Mouse (Mus musculus) retina, postnatal 1 day (tissue): ENCODE data around the gene Pou3f3.

Experiments used
- DNase-seq: peaks from one replicate; pipeline ENCODE4 v3.0.0-alpha.2; 2012

Gene Pou3f3

DNA sequence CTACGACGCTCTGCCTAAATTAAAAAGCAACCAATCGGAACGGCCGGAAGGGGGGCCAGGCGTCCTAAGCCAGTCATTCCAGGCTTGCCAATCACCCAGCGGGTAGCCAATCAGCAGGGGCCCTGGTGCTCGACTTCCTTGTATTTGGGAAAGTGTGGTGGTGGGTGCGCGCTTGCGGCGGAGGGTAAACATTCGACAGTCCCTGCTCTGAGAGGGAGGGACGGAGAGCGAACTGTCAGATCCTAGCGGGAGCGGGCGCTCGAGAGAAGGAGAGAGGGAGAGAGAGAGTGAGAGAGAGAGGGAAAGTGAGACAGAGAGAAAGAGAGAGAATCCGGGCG is at the start of gene Pou3f3:
TSS of gene Pou3f3 (plus strand) at position 191 of the 338 bp plus-strand sequence.
- DNase-seq = peak; percentile 92

GRCm38 (mm10) chr1:42648366-42648935 is 47.1 kb upstream of the Pou3f3 start:
- no peak for DNase-seq

DNA sequence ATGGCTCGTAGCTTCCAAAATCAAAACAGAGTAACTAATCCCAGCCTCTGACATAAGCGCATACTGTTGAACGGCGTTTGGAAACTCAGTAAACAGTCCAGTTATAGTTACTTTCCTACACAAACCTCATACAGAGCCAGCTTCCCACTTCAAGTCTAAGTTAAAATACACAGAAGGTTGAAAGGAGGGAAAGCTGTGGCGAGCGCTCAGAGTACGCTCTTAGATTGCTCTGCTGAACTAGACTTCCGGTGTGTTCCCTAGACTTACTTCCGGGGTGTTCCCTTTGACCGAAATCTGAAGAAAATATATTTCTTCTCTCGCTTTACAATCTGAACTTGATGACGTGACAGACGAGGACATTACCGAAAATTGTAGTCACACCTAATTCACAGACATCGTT is 44.1 kb upstream of the Pou3f3 start:
- no peak for DNase-seq

DNA sequence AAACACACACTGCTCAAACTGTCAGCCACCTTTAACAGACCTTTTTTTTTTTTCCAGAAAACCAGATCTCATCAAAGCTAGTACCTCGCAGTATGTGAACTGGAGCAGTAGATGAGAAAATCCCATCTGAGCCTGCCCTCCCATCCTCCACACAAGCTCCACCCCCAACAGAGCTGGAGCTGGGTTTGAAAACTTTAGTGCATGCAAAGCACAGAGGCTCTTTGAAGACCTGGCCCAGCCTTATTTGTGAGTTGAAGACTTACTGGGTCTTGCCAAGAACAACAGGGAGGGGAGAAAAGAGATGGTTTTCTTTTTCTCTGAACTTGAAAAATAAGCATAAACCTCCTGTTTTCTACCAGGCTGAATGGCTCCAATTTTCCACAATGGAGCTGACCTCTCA is 28.0 kb upstream of the Pou3f3 start:
- DNase-seq = no peak

DNA sequence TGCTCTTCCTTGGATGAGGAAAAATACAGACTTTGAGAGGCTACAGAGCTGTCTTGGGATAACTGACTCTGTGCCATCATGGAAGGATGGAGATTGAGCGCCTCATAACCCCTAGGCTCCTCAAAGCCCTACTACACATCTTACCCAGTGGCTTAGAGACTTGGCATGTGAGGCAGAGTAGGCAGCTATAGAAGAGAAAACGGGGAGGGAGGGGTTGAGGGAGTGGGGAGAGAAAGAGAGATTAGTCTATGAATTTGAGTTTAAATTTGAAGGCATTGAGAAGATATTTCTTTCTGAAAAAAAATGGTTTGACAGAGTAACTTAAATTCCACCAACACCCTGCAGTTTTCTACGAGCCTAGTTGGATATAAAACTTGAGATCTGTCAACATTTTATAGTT is 14.9 kb upstream of the Pou3f3 start:
- no peak for DNase-seq

- peak; percentile 7 for DNase-seq
Measured at GRCm38 (mm10) chr1:42681762-42682161, 13.8 kb upstream of the Pou3f3 start.

DNA sequence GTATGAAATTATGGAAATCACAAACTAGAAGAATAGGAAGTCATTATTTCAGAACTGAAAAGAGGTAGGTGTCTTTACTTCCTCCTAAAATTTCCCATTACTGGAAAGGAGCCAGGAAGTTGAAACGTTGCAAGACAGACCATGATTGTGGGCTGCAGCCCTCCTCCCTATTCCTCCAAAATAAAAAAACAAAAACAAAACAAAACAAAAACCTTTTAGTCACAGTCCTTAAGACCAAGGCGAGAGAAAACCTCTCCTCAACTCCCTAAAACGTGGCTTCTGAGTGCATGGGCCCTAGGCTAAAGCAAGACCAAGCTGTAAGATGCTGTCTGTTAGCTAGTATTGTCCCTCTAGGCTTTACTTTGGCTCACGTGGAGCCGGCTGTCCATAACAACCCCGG is 11.7 kb upstream of the Pou3f3 start:
- peak; percentile 3 for DNase-seq

DNA sequence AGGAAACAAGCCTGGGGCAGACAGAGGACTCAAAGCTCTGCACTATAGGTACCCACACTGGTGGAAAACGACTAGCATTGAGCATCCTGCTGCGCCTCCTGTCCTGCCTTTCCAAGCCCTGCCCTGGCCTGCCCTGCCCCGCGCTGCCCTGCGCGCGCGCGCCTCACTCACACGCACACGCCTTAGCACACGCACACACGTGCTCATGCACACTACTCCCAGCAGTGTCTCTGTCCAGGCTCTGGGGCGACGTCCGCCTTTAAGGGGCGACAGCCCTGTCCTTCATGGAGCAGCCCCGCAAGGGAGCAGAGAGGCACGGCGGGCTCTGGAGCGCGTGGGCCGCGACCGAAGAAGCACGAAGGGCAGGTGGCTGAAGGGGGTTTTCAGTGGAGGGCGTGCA is 11.2 kb upstream of the Pou3f3 start:
- DNase-seq = peak; percentile 60

DNA sequence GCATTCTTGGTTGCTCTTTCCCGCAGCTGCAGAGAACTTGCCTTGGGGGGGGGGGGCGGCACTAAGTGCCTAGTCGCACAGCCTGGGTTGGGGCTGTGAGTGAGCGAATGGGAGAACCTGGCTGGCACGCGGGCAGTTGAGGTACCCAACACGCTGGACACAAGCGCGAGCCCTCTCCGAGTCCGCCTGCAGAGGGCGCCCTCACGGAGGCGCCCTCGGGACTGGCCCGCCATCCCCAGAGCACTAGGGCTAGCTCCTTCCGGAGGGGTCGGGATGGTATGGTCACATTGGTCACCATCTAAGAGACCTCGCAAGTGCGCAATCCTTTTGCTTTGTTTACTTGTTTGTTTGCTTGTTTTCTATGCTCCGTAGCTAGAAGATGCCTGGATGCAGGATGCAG is 10.8 kb upstream of the Pou3f3 start:
- peak; percentile 52 for DNase-seq

GRCm38 (mm10) chr1:42685321-42685960 is 10.1 kb upstream of the Pou3f3 start:
- peak; percentile 8 for DNase-seq

- DNase-seq = peak; percentile 63
Measured at GRCm38 (mm10) chr1:42686194-42687131, 9.1 kb upstream of the Pou3f3 start.

- DNase-seq = no peak
Measured at GRCm38 (mm10) chr1:42687271-42687670, 8.3 kb upstream of the Pou3f3 start.

- peak; percentile 6 for DNase-seq
Measured at GRCm38 (mm10) chr1:42687756-42688540, 7.6 kb upstream of the Pou3f3 start.

- no peak for DNase-seq
Measured at GRCm38 (mm10) chr1:42688541-42689125, 6.9 kb upstream of the Pou3f3 start.

- no peak for DNase-seq
Measured at GRCm38 (mm10) chr1:42690024-42690575, 5.5 kb upstream of the Pou3f3 start.

DNA sequence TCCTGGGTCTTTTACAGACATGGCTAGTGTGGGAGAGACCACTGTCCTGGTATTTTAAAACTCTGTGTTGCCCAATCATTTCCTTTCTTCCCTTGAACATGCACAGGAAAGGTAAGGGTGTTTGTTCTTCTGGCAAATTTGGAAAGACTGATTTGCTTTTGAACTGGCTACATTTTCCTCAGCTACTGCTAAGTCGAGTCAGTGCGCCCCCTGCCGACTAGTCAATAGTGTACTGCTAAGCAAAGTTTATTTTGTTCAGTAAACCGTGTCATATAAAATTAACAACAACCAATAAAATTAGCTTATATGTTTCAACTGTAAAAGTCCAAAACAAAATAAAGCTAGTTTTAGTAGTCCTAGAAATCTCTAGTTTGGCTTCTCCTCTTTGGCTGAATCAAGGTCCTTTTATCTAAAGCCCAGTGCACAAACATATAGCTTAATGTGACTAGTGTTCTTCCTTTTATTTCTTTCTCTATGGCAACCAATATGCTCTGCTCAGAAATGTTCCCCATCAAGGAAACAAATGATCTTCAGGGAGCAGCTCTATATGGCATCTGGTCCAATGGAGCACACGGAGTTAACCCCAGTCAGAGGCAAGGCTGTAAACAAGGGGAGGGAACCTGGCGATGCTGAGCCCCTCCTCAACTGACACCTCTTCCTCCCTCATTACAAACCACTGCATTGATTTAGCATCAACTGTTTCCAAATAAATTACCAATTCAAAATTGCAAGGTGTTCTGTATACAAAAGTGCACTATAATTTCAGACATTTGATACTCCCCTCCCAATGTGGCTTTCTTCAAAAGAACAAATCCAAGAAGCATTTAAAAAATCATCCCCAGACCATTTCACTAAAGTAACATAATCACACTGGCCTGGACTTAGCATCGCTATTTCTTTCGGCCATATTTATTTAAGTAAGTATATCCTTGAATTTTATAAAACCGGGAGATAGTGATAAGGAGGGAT is 4.1 kb upstream of the Pou3f3 start:
- peak; percentile 78 for DNase-seq

DNA sequence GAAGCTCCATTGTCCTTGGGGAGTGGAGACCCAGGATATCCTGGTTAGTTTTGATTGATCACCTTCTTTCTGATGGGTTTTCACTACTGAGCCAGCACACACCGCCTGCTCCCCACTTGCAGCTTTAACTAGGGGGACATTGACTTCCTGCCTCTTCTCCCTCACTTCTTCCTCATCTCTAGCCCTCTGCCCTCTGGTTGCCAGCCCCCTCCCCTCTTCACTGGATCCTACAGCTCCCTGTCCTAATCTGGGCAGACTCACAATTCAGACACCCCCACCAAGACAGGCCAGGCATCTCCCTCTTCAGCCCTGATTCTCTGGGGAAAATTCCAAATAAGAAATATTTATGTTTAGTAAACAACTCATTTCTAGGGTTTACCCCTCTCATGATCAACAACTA is 3.3 kb upstream of the Pou3f3 start:
- no peak for DNase-seq

- peak; percentile 53 for DNase-seq
Measured at GRCm38 (mm10) chr1:42693101-42693715, 2.4 kb upstream of the Pou3f3 start.

- DNase-seq = peak; percentile 67
Measured at GRCm38 (mm10) chr1:42693852-42694251, 1.7 kb upstream of the Pou3f3 start.

GRCm38 (mm10) chr1:42694290-42694664 is 1.3 kb upstream of the Pou3f3 start:
- peak; percentile 57 for DNase-seq
